Mouse (Mus musculus): Measurements from ENCODE around the gene Htra3.

DNA sequence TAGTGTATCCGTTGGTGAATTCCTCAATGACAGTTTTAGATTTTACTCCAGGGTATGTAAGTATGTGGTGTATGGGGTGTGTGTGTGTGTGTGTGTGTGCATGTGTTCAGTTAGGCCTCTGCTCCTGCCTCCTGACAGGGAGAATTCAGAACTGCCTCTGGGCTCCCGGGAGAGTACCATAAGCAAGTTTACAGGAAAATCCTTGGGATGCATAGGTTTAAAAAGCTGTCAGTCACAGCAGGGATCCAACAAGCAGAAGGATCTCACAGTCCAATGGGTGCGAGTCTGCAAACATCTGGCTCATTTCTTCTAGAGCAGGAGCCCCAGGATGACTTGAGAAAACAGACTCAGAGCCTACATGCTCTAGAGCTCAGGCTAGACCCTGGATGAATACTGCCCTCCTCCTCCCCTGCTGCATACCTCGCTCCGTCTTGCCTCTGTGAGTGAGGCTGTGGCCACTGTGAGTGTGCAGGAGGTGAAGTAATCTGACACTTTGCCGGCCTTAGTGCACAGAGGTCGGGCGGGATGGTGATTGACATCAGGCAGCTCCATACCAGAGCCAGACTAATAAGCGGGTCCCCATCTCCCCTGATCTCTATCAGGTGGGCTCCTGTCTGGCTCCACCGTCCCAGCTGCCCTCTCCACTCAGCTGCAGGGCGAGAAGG is 9.7 kb downstream of the Htra3 start:
- TF ChIP-seq POLR2A (IDR thresholded peaks at IDR 0.05; ENCODE audit: low read depth, low read length) (no peak), CTCF (IDR thresholded peaks at IDR 0.05; ENCODE audit: extremely low read depth, insufficient read depth, insufficient read length, insufficient replicate concordance) (no peak)

Data from spleen, adult 2 months (tissue).